Mouse (Mus musculus) kidney, embryonic 15.5 days (tissue): ENCODE measurements around the gene Yif1b. TPM values are rescaled to one million over a fixed set of nuclear protein-coding genes. Genes with fewer than 3 reads are reported as not detected.
A peak's percentile ranks its signal among the peaks of the same experiment; 100 is the strongest.

Experiments used
- ATAC-seq: fragments of 200-750 bp; cut with Nextera tagmentation; replicated peaks from 2 replicates; pipeline ENCODE4 v1.8.0; 2017; ENCODE audit warnings: moderate TSS enrichment; ENCODE audit not compliant: low FRiP score
- H3K27ac ChIP-seq: fragments of 300-500 bp; sonication (generic); 2 replicates; pipeline ENCODE4 v1.5.1; 2015; ENCODE audit warnings: mild to moderate bottlenecking, inconsistent platforms
- H3K27me3 ChIP-seq: fragments of 300-500 bp; sonication (generic); 2 replicates; pipeline ENCODE4 v1.6.1; 2015; ENCODE audit warnings: inconsistent platforms
- H3K36me3 ChIP-seq: fragments of 300-500 bp; sonication (generic); 2 replicates; pipeline ENCODE4 v1.6.1; 2015; ENCODE audit warnings: inconsistent platforms
- H3K4me1 ChIP-seq: fragments of 300-500 bp; sonication (generic); 2 replicates; pipeline ENCODE4 v1.6.1; 2015; ENCODE audit warnings: inconsistent platforms
- H3K4me2 ChIP-seq: fragments of 300-500 bp; sonication (generic); 2 replicates; pipeline ENCODE4 v1.6.1; 2015; ENCODE audit warnings: moderate library complexity, mild to moderate bottlenecking, inconsistent platforms
- H3K4me3 ChIP-seq: fragments of 300-500 bp; sonication (generic); replicated peaks from 2 replicates; pipeline ENCODE4 v1.5.1; 2015; ENCODE audit warnings: mild to moderate bottlenecking, inconsistent platforms
- H3K9ac ChIP-seq: fragments of 300-500 bp; sonication (generic); 2 replicates; pipeline ENCODE4 v1.6.1; 2015; ENCODE audit warnings: mild to moderate bottlenecking, inconsistent platforms
- H3K9me3 ChIP-seq: fragments of 300-500 bp; sonication (generic); replicated peaks from 2 replicates; pipeline ENCODE4 v1.6.1; 2016; ENCODE audit warnings: inconsistent platforms
- WGBS: fragments of 180-500 bp; shearing (Covaris S2); methylation state at CpG from one replicate; pipeline ENCODE4 v1.1.7; 2015; ENCODE audit warnings: mixed read lengths; 5-methylcytosine and 5-hydroxymethylcytosine counted together
- polyA plus RNA-seq: library from polyadenylated mRNA; unstranded; fragments of >200 nt; fragmentation: Nextera tagmentation; extraction: Ambion mirVana; gene quantifications from 2 replicates; pipeline ENCODE4 v1.2.1, GENCODE M21; 2015

The Yif1b gene
- polyA plus RNA-seq, 1 experiment from 2014 or later, result 122 TPM

DNA sequence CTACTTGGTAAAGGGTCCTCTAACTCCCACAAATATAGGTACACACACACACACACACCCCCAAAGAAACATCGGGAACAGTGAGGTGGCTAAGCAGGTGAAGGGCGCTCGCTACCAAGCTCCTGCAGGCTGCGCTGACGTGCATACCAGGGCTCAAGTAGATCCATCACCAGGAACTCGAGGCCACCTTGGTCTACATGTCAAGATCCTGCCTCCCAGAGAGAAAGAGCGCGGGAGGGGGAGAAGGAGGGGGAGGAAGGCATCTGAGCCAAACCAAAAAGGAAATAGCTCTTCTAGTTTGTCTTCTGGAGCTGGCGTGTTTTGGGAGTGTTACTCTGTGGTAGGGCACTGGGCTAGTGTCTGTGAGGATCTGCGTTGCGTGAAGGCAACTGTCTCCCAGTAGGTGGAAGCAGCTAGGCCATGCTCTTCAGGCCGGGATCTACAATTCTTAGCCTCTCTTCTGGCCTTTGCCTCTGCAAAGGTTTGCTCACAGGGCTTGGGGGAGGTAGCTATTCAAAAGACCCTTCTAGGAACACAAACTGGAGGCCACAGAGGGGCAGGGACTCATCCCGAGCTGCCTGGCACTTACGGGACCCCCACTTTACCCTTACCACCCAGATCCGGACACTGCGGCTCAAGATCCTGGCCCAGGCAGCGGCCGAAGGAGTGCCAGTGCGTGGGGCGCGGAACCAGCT lies 8.6 kb downstream of the Yif1b start:
- Histone ChIP-seq H3K4me3 (peak overlapping the region; percentile 35; the same call in 1 of the 2 replicates), H3K36me3 (peaks cover 34% of the 10 kb centered on the region), H3K4me1 (peaks cover 34% of the 10 kb centered on the region), H3K9ac (no peak overlapping the region), H3K27ac (no peak overlapping the region), H3K27me3 (peaks cover 8% of the 10 kb centered on the region; the same call in 1 of the 2 replicates), H3K9me3 (no peaks in the 10 kb centered on the region), H3K4me2 (peak overlapping the region; percentile 67)
- ATAC-seq, result no peak
- WGBS, result 86% methylated on average over 21 of the region's 21 CpGs

DNA sequence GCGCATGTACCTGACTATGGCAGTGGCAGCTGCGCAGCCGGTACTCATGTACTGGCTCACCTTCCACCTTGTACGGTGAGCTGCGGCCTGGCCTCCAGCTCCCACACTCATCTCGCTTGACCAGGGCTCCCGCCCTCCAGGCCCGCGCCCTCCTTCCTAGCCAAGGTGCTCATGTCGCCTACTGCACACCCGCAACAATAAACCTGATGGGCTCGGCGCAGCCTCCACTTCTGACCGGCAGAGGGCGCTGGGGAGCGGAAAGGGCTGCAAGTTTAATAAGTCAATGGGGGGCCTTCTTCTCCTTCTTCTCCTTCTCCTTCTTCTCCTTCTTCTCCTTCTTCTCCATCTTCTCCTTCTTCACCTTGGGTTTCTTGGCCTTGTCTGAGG lies 9.2 kb downstream of the Yif1b start:
- 23% methylated on average over 16 of the region's 16 CpGs for WGBS
- H3K36me3 ChIP-seq, result peaks cover 34% of the 10 kb centered on the region
- ATAC-seq, result no peak
- H3K27ac ChIP-seq, result no peak overlapping the region
- peaks cover 8% of the 10 kb centered on the region; the same call in 1 of the 2 replicates for H3K27me3 ChIP-seq
- H3K4me3 ChIP-seq, result peak overlapping the region; percentile 35
- H3K9ac ChIP-seq, result peak overlapping the region; percentile 35; the same call in 1 of the 2 replicates
- H3K4me2 ChIP-seq, result peak overlapping the region; percentile 67
- H3K9me3 ChIP-seq, result no peaks in the 10 kb centered on the region
- peaks cover 30% of the 10 kb centered on the region for H3K4me1 ChIP-seq

GRCm38 (mm10) chr7:29247706-29248105 lies 9.6 kb downstream of the Yif1b start:
- Histone ChIP-seq H3K9me3 (no peaks in the 10 kb centered on the region), H3K4me1 (peaks cover 30% of the 10 kb centered on the region), H3K27ac (0 out of 2 replicates have a peak overlapping the region, but pooled peaks have one; percentile 66), H3K9ac (peak overlapping the region; percentile 35; the same call in 1 of the 2 replicates), H3K4me3 (peak overlapping the region; percentile 35), H3K27me3 (peaks cover 8% of the 10 kb centered on the region; the same call in 1 of the 2 replicates), H3K4me2 (peak overlapping the region; percentile 67), H3K36me3 (peaks cover 34% of the 10 kb centered on the region)
- ATAC-seq, result 0 out of 2 replicates have a peak, but pooled peaks have one; percentile 7
- 16% methylated on average over 19 of the region's 19 CpGs for WGBS

- Histone ChIP-seq H3K9me3 (no peaks in the 10 kb centered on the region), H3K9ac (peak within 1 kb of the TSS; percentile 35; the same call in 1 of the 2 replicates), H3K27ac (peak within 1 kb of the TSS; percentile 66), H3K4me2 (peak within 1 kb of the TSS; percentile 67), H3K36me3 (peaks cover 34% of the 10 kb centered on the region), H3K27me3 (peaks cover 8% of the 10 kb centered on the region; the same call in 1 of the 2 replicates), H3K4me3 (peak within 1 kb of the TSS; percentile 35), H3K4me1 (peaks cover 34% of the 10 kb centered on the region)
- WGBS, result 11% methylated on average over 20 of the region's 20 CpGs
- peak; percentile 63; the same call in 1 of the 2 replicates for ATAC-seq
These were observed 10.2 kb downstream of the Yif1b start, which contains the start of gene 2200002D01Rik for GRCm38 (mm10) chr7:29248261-29248841. TSS of gene 2200002D01Rik (minus strand) at chr7:29248466.

DNA sequence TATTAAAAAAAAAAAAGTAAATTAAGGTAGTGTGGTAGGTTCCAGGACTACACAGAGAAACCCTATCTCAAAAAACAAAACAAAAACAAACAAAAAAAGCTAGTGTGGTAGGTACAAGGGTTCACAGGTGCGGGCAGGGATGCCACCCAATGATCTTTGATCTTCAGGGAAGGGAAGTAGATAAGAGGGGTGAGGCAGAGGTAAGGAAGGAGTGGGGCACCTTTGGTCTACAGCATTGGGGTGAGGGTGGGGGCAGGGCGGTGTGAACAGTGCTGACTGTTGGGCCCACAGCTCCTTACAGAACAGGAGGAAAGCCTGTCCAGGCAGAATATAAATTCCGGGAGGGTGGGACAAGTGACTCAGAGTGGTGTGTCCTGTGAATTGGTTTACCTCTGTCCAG lies 13.0 kb downstream of the Yif1b start:
- ATAC-seq, result no peak
- peaks cover 8% of the 10 kb centered on the region; the same call in 1 of the 2 replicates for H3K27me3 ChIP-seq
- 78% methylated on average over 3 of the region's 3 CpGs for WGBS
- peaks cover 19% of the 10 kb centered on the region; the same call in 1 of the 2 replicates for H3K36me3 ChIP-seq
- no peaks in the 10 kb centered on the region for H3K9me3 ChIP-seq
- H3K27ac ChIP-seq, result no peak overlapping the region
- no peak overlapping the region for H3K9ac ChIP-seq
- H3K4me3 ChIP-seq, result no peak overlapping the region
- H3K4me2 ChIP-seq, result no peak overlapping the region
- peaks cover 42% of the 10 kb centered on the region for H3K4me1 ChIP-seq

DNA sequence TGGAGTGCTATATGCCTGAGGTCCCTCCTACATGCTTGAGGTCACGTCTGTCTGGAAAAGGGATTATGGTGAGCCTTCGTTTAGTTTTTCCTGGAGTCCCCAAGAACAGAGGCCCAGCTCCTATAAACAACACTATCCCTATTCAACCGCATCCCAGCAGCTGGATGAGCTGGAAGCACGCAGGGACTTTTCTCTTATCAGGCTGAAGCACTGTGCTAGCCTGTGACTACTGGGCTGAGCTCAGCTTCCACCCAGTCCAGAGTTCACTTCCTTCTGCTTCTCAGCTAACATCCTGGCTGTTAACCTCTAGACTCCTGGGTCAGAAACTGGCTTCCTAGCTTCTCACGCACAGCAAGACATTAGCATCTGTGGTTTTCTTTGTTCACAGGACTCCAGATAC lies 15.7 kb downstream of the Yif1b start:
- Histone ChIP-seq H3K9me3 (no peaks in the 10 kb centered on the region), H3K9ac (no peak overlapping the region), H3K4me2 (no peak overlapping the region), H3K27me3 (peaks cover 8% of the 10 kb centered on the region; the same call in 1 of the 2 replicates), H3K36me3 (peaks cover 22% of the 10 kb centered on the region), H3K27ac (0 out of 2 replicates have a peak overlapping the region, but pooled peaks have one; percentile 23), H3K4me3 (no peak overlapping the region), H3K4me1 (peaks cover 26% of the 10 kb centered on the region)
- WGBS, result 20% methylated on average over 5 of the region's 5 CpGs
- ATAC-seq, result 0 out of 2 replicates have a peak, but pooled peaks have one; percentile 50

DNA sequence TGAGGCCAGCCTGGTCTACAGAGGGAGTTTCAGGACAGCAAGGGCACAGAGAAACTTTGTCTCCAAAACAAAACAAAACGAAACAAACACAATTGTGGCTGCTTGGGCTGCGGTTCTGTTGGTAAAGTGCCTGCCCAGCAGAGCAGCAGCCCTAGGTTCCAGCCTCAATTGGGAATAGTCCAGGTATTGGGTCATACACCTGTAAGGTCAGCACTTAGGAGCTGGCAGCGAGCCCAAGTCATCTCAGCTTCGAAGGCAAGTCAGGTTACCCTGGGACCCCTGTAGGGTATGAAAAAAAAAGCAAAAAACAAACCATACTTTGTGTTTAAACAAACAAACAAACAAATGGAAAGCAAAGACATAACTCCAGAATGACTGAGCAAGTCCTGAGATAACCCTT lies 17.7 kb downstream of the Yif1b start:
- H3K4me2 ChIP-seq, result no peak overlapping the region
- H3K36me3 ChIP-seq, result peaks cover 27% of the 10 kb centered on the region
- H3K27me3 ChIP-seq, result no peaks in the 10 kb centered on the region
- H3K4me1 ChIP-seq, result peaks cover 22% of the 10 kb centered on the region
- no peak for ATAC-seq
- H3K4me3 ChIP-seq, result no peak overlapping the region
- H3K9ac ChIP-seq, result no peak overlapping the region
- 79% methylated on average over 4 of the region's 4 CpGs for WGBS
- H3K9me3 ChIP-seq, result no peaks in the 10 kb centered on the region
- H3K27ac ChIP-seq, result no peak overlapping the region

GRCm38 (mm10) chr7:29257368-29257767 lies 19.2 kb downstream of the Yif1b start:
- no peak for ATAC-seq
- no peak overlapping the region for H3K4me3 ChIP-seq
- H3K9me3 ChIP-seq, result no peaks in the 10 kb centered on the region
- 80% methylated on average over 1 of the region's 1 CpGs for WGBS
- H3K4me2 ChIP-seq, result no peak overlapping the region
- H3K9ac ChIP-seq, result no peak overlapping the region
- H3K27ac ChIP-seq, result no peak overlapping the region
- H3K27me3 ChIP-seq, result no peaks in the 10 kb centered on the region
- H3K4me1 ChIP-seq, result peaks cover 29% of the 10 kb centered on the region
- H3K36me3 ChIP-seq, result peaks cover 27% of the 10 kb centered on the region

DNA sequence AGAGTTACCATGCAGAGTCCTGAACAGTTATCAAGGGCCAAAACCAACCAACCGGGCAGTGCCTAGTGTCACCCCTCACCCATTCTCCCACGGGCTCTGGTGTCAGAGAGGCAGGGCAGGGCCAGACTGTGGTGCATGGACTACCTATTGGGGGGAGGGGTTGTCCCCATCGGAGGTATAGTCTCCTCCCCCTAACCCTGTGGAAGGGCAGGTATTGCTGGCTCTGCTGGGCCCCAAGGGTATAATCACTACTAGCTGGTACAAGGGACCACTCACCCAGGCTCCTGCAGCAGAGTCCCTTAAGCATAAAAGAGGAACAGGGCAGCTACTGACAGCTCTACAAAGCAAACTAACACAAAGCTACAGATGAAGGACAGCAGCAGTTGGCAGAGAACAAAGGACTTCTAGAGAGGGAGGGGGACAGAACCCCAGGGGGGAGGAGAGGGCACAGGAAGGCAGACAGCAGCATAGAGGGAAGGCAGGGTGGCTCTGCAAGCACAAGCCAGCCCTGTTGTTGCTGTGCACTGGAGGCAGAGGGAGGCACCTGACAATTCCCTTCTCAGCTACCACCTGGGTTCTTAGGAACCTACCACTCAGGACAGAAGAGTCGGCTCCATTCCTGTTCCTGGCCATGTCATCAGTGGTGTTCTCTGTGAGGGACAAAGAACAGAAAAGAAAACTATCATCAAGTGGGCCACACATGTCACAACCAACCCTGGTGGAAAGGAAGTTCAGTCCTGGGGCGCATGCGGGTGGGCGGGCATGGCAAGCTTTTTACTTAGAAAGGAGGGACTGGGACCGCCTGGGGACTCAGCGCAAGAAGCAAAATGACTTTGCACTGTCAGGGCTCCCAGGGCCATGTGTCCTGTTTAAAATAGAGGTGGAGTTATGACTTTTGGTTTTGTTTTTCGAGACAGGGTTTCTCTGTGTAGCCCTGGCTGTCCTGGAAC lies 21.9 kb downstream of the Yif1b start:
- H3K27ac ChIP-seq, result no peak overlapping the region
- peaks cover 27% of the 10 kb centered on the region for H3K4me1 ChIP-seq
- H3K36me3 ChIP-seq, result peaks cover 26% of the 10 kb centered on the region
- no peak overlapping the region for H3K4me3 ChIP-seq
- H3K4me2 ChIP-seq, result no peak overlapping the region
- WGBS, result 74% methylated on average over 10 of the region's 10 CpGs
- no peak for ATAC-seq
- no peaks in the 10 kb centered on the region for H3K9me3 ChIP-seq
- no peak overlapping the region for H3K9ac ChIP-seq
- H3K27me3 ChIP-seq, result no peaks in the 10 kb centered on the region

- ATAC-seq, result no peak
- no peak overlapping the region for H3K9ac ChIP-seq
These were observed 24.0 kb downstream of the Yif1b start for GRCm38 (mm10) chr7:29262151-29262550.

GRCm38 (mm10) chr7:29263831-29264230 lies 25.7 kb downstream of the Yif1b start:
- Histone ChIP-seq H3K27ac (no peak overlapping the region), H3K4me2 (no peak overlapping the region), H3K36me3 (peaks cover 5% of the 10 kb centered on the region; the same call in 1 of the 2 replicates), H3K9me3 (no peaks in the 10 kb centered on the region), H3K4me3 (no peak overlapping the region), H3K4me1 (peaks cover 46% of the 10 kb centered on the region), H3K27me3 (no peaks in the 10 kb centered on the region), H3K9ac (no peak overlapping the region)
- 91% methylated on average over 3 of the region's 3 CpGs for WGBS
- ATAC-seq, result no peak

More at GRCm38 (mm10) chr7:29262151-29262550, 24.0 kb downstream of the Yif1b start:
- 43% methylated on average over 6 of the region's 6 CpGs for WGBS
- Histone ChIP-seq H3K27ac (no peak overlapping the region), H3K9me3 (no peaks in the 10 kb centered on the region), H3K4me1 (peaks cover 42% of the 10 kb centered on the region), H3K4me2 (no peak overlapping the region), H3K27me3 (no peaks in the 10 kb centered on the region), H3K36me3 (peaks cover 13% of the 10 kb centered on the region; the same call in 1 of the 2 replicates), H3K4me3 (no peak overlapping the region)
